Mouse (Mus musculus): ENCODE measurements around the gene Parn.

DNA sequence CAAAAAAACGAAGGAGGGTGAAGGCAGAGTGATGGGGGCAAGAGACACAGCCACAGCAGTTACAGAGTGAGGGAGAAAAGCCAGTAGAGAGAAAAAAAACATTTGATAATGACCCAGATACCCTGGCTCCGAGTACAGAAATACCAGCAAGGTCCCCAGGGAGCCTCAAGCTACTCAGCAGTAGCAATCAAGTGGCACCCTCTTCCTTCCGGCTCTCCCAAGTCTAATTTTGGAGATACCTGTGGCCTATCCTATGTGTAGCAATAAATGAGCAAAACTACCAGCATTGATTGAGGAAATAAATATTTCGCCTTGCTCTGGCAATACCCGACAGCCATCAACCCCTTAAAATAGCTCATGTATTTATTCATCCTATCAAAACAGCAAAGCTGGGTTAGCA lies 28.5 kb downstream of the Parn start:
- TF ChIP-seq CTCF (IDR thresholded peaks at IDR 0.05; ENCODE audit: low read depth, low read length) (no peak), POLR2A (IDR thresholded peaks at IDR 0.05; ENCODE audit: extremely low read depth, insufficient read depth, low read length) (no peak)
